Mouse (Mus musculus): ENCODE measurements at regions not wholly inside any gene's neighbourhood (a gene's known extent, or its start where the extent isn't known, plus 50 kb on each side); places are given as distances from the start of the nearest gene placed in this dataset.

- no peak for TF ChIP-seq CTCF (IDR thresholded peaks at IDR 0.05; ENCODE audit: control insufficient read depth, insufficient read depth, insufficient read length)
- no peak for TF ChIP-seq MAX (IDR thresholded peaks at IDR 0.05)
- TF ChIP-seq USF1 (IDR thresholded peaks at IDR 0.05; ENCODE audit: low read depth), result no peak
- no peak for TF ChIP-seq MYOG (IDR thresholded peaks at IDR 0.05; ENCODE audit: control insufficient read depth, extremely low read depth, insufficient read length)
- no peak for TF ChIP-seq FOSL1 (IDR thresholded peaks at IDR 0.05; ENCODE audit: insufficient read depth, low read length, poor library complexity, severe bottlenecking)
- TF ChIP-seq CEBPB (IDR thresholded peaks at IDR 0.05; ENCODE audit: low read depth), result no peak
- no peak for TF ChIP-seq MYOD1 (IDR thresholded peaks at IDR 0.05; ENCODE audit: control insufficient read depth, insufficient read length, low read depth)
Observed at GRCm38 (mm10) chr3:120982795-120983555, 188.5 kb downstream of the Rwdd3 start.

All from C2C12 (cell line).